Mouse (Mus musculus) right cerebral cortex, postnatal 14 days (tissue): ENCODE measurements around the gene Hddc2.
"Not testable (repeated sequence)": the region's sequence is repeated elsewhere in the genome, so short reads cannot be mapped to it uniquely, and the experiment has no call there.

Experiments
- DNase-seq: peaks from one replicate; pipeline ENCODE4 v3.0.0; 2022

Gene Hddc2

DNA sequence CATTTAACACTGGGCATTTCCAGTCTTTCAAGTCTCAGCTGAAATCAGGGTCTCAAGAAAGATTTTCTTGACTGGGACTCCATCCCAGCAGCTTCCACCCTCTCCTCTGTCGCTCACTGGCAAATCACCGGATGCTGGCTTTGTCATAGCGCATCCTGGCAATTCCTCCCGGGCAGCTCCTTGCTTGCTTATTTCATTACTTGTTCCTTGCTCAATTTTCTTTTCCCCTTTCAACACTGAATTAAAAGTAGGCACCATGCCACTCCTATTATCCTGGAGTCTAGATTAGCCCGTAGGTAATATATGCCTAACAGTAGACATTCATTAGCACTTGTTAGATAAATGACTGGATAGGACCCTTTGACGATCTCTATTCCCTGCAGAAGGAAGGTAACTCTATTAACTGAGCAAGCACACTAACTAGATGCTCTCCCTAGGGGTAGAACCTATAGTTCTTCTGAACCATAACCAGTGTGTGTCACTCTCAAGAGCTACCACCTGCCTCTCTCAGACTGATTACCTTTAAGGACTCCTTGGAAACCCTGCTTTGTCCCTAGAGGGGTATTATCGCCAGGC is 41.8 kb downstream of the Hddc2 start:
- DNase-seq = no peak

DNA sequence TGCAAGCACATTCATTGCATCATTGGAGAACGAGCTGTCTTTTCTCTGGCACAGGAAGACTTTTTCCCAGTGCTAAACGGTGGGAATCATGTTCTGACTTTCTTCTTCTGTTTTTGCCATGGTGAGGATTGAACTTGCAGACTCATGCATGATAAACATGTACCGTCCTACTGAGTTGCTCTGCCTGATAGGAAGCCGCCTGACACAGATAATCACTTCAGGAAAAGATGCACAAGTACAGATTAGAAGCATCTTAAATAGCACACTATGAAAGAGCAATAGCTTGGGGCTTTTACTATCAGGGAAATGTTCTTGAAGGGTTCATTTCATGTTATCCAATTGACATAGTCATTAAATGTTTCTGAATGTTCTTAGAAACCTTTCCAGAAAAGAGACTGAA is 46.6 kb downstream of the Hddc2 start:
- no peak for DNase-seq

DNA sequence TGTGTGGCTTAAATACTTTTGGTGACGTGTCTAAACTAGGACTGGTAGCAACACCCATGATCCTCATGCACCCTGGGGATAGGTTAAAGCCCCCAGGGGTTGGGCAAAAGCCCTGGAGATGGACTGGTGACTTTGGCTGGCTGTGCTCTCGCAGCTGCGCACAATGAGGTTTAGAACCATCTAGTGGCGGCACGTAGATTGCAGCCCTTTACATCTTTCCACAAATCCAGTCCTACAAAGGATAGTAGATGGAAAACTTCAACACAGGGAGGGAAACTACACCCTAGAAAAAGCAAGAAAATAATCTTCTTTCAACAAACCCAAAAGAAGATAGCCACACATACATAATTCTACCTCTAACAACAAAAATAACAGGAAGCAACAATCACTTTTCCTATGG is 57.0 kb downstream of the Hddc2 start:
- DNase-seq = not testable (repeated sequence)
